Mouse (Mus musculus): ENCODE measurements around the gene Cacna1c. TPM values are rescaled to one million over a fixed set of nuclear protein-coding genes. Genes with fewer than 3 reads are reported as not detected.

Cacna1c gene
- polyA plus RNA-seq, 1 experiment from 2014 or later = 7.1 TPM

- no peak for DNase-seq
- no peaks in the 10 kb centered on the region for H3K36me3 ChIP-seq (ENCODE audit: control insufficient read depth, insufficient read depth, low read length)
- H3K4me3 ChIP-seq (replicated peaks; ENCODE audit: low read depth, low read length) = no peak overlapping the region
- H3K9ac ChIP-seq (replicated peaks; ENCODE audit: low read length) = no peak overlapping the region
- no peak overlapping the region for H3K4me2 ChIP-seq (ENCODE audit: low read length)
- no peaks in the 10 kb centered on the region for H3K9me3 ChIP-seq (ENCODE audit: control insufficient read depth, low read length)
- H3K4me1 ChIP-seq (ENCODE audit: control insufficient read depth, insufficient read depth, low read length) = no peaks in the 10 kb centered on the region
- no peaks in the 10 kb centered on the region for H3K27me3 ChIP-seq (ENCODE audit: control insufficient read depth, insufficient read depth, low read length)
- 94% methylated on average over 3 of the region's 3 CpGs for WGBS
- no peak for ATAC-seq (ENCODE audit: low FRiP score, low TSS enrichment)
- no peak overlapping the region for H3K27ac ChIP-seq (replicated peaks; ENCODE audit: low read depth, low read length)
Measured at GRCm38 (mm10) chr6:118623609-118624008, 572.6 kb downstream of the Cacna1c start.

DNA sequence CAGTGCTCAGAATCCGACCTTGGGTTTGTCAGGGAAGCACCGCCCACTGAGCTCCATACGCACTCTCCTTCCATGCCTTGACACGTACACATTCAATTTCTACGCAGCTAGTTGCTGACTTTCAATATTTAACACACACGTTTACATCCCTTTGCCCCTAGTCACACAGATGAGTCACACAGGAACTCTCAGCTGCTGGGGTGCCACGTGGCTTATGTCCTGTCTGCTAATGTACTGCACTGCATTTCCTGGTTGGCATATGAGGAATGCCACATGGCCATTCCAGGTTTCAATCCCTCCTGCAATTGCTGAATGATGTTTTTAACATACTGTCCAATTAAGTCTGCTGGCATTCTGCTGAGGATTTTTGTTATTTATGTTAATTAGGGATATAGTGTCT is 574.4 kb downstream of the Cacna1c start:
- WGBS = 85% methylated on average over 7 of the region's 7 CpGs
- DNase-seq (no peak), ATAC-seq (ENCODE audit: low FRiP score, low TSS enrichment) (no peak)
- H3K4me1 ChIP-seq (ENCODE audit: control insufficient read depth, insufficient read depth, low read length) = no peaks in the 10 kb centered on the region
- H3K27ac ChIP-seq (replicated peaks; ENCODE audit: low read depth, low read length) = no peak overlapping the region
- no peaks in the 10 kb centered on the region for H3K9me3 ChIP-seq (ENCODE audit: control insufficient read depth, low read length)
- H3K27me3 ChIP-seq (ENCODE audit: control insufficient read depth, insufficient read depth, low read length) = no peaks in the 10 kb centered on the region
- no peak overlapping the region for H3K4me2 ChIP-seq (ENCODE audit: low read length)
- no peaks in the 10 kb centered on the region for H3K36me3 ChIP-seq (ENCODE audit: control insufficient read depth, insufficient read depth, low read length)
- no peak overlapping the region for H3K4me3 ChIP-seq (replicated peaks; ENCODE audit: low read depth, low read length)
- no peak overlapping the region for H3K9ac ChIP-seq (replicated peaks; ENCODE audit: low read length)

DNA sequence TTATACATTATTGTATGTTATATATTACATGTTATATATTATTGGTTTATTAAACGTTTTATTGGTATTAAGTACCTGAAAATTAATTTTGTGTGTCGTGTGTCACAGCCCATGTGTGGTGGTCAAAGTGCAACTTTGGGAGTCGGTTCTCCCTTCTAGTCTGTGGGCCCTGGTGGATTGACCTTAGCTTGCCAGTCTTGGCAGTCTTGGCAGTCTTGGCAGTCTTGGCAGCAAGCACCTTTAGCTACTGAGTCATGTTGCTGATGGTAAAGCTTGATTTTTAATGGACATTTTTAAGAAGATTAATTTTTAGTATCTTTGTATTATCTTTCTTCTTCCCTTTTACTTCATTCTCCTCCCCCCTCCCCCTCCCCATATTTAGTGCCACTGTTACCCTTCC is 574.8 kb downstream of the Cacna1c start:
- no peak overlapping the region for H3K4me3 ChIP-seq (replicated peaks; ENCODE audit: low read depth, low read length)
- H3K4me1 ChIP-seq (ENCODE audit: control insufficient read depth, insufficient read depth, low read length) = no peaks in the 10 kb centered on the region
- no peaks in the 10 kb centered on the region for H3K9me3 ChIP-seq (ENCODE audit: control insufficient read depth, low read length)
- DNase-seq = no peak
- no peaks in the 10 kb centered on the region for H3K27me3 ChIP-seq (ENCODE audit: control insufficient read depth, insufficient read depth, low read length)
- WGBS = 94% methylated on average over 3 of the region's 3 CpGs
- no peak overlapping the region for H3K9ac ChIP-seq (replicated peaks; ENCODE audit: low read length)
- H3K36me3 ChIP-seq (ENCODE audit: control insufficient read depth, insufficient read depth, low read length) = no peaks in the 10 kb centered on the region
- no peak overlapping the region for H3K27ac ChIP-seq (replicated peaks; ENCODE audit: low read depth, low read length)
- H3K4me2 ChIP-seq (ENCODE audit: low read length) = no peak overlapping the region
- no peak for ATAC-seq (ENCODE audit: low FRiP score, low TSS enrichment)

DNA sequence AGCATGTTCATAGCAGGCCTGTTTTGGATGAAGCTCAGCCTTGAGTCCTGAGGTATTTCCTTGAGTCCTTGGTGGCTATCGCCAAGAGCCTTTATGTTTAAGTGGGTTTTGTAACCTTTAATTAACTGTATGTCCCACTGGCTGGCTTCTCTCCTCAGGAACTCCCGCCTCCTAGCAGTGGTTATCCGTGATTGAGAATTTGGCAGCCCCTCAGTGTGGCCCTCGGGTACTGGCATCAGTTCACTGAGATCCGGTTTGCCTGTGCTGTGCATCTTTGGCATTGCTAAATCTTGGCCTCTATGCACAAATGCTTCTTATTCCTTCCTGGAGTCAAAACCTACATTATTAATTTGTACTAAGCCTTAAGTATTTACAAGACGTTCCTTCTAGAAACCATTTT is 587.3 kb downstream of the Cacna1c start:
- Histone ChIP-seq H3K36me3 (ENCODE audit: control insufficient read depth, insufficient read depth, low read length) (peaks cover 19% of the 10 kb centered on the region; the same call in 1 of the 2 replicates), H3K27me3 (ENCODE audit: control insufficient read depth, insufficient read depth, low read length) (no peaks in the 10 kb centered on the region), H3K4me2 (ENCODE audit: low read length) (no peak overlapping the region), H3K9me3 (ENCODE audit: control insufficient read depth, low read length) (no peaks in the 10 kb centered on the region), H3K4me1 (ENCODE audit: control insufficient read depth, insufficient read depth, low read length) (no peaks in the 10 kb centered on the region), H3K9ac (replicated peaks; ENCODE audit: low read length) (no peak overlapping the region), H3K4me3 (replicated peaks; ENCODE audit: low read depth, low read length) (no peak overlapping the region), H3K27ac (replicated peaks; ENCODE audit: low read depth, low read length) (no peak overlapping the region)
- WGBS = 85% methylated on average over 6 of the region's 6 CpGs
- ATAC-seq (ENCODE audit: low FRiP score, low TSS enrichment) = no peak
- no peak for DNase-seq

DNA sequence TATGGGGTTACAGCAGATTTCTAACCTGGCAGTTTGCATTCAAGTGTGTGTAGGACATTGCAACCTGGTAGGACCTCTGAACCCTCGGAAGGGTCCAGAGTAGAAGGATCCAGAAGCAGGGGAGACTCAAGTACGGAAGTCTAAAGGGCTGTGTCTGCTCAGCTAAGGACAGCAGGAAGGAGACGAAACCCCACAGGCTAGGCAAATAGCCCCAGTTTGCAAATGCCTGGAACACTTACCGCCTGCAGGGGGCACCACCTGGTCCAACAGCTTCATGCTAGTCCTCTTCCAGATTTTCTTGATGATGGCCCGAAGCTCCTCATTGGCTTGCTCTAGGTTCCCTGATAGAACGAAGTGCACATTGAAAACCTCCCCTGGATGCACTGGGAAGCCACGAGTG is 590.2 kb downstream of the Cacna1c start:
- no peak overlapping the region for H3K4me3 ChIP-seq (replicated peaks; ENCODE audit: low read depth, low read length)
- 78% methylated on average over 7 of the region's 7 CpGs for WGBS
- no peaks in the 10 kb centered on the region for H3K4me1 ChIP-seq (ENCODE audit: control insufficient read depth, insufficient read depth, low read length)
- no peak overlapping the region for H3K9ac ChIP-seq (replicated peaks; ENCODE audit: low read length)
- H3K4me2 ChIP-seq (ENCODE audit: low read length) = no peak overlapping the region
- peaks cover 28% of the 10 kb centered on the region; the same call in 1 of the 2 replicates for H3K36me3 ChIP-seq (ENCODE audit: control insufficient read depth, insufficient read depth, low read length)
- ATAC-seq (ENCODE audit: low FRiP score, low TSS enrichment) (no peak), DNase-seq (no peak)
- H3K27ac ChIP-seq (replicated peaks; ENCODE audit: low read depth, low read length) = no peak overlapping the region
- no peaks in the 10 kb centered on the region for H3K27me3 ChIP-seq (ENCODE audit: control insufficient read depth, insufficient read depth, low read length)
- no peaks in the 10 kb centered on the region for H3K9me3 ChIP-seq (ENCODE audit: control insufficient read depth, low read length)

DNA sequence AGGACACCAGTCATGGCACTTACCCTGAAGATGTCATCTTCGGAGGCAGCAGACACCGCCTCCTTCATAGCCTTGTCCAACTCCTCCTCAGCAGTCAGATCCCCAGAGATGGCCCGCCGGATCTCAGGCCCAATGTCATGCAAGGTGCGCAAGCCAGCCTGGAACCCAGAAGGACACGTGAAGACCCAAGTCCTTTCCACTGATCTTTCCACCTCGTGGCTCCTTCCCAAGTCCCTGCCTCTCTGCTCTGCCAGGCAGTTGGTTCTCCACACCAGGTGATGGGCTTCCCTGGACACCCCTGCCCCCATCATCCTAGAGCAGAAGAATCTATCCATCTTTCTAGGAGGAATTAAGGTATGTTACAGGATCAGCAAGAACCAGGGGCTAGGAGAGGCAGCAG is 592.4 kb downstream of the Cacna1c start:
- DNase-seq (no peak), ATAC-seq (ENCODE audit: low FRiP score, low TSS enrichment) (no peak)
- Histone ChIP-seq H3K36me3 (ENCODE audit: control insufficient read depth, insufficient read depth, low read length) (peaks cover 27% of the 10 kb centered on the region; the same call in 1 of the 2 replicates), H3K27me3 (ENCODE audit: control insufficient read depth, insufficient read depth, low read length) (no peaks in the 10 kb centered on the region), H3K4me2 (ENCODE audit: low read length) (no peak overlapping the region), H3K4me1 (ENCODE audit: control insufficient read depth, insufficient read depth, low read length) (no peaks in the 10 kb centered on the region), H3K27ac (replicated peaks; ENCODE audit: low read depth, low read length) (no peak overlapping the region), H3K9ac (replicated peaks; ENCODE audit: low read length) (no peak overlapping the region), H3K9me3 (ENCODE audit: control insufficient read depth, low read length) (no peaks in the 10 kb centered on the region), H3K4me3 (replicated peaks; ENCODE audit: low read depth, low read length) (no peak overlapping the region)
- 93% methylated on average over 7 of the region's 7 CpGs for WGBS

DNA sequence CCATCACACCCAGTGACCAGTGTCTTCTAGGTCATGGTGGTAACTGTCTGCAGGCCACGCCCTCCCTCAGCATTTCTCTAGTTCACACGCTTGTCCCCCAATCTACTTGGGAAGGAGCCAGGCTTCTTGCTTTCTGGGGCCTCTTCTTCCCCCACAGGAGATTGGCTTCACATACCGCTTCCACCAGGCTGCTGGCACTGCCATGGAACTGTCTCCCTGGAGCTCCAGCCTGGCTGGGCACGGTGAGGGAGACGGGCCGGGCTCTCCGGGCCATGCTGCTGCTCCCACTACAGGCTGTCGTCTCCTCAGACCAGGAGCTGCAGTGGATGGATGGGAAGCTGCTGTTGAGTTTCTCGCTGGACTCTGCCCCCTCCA is 600.5 kb downstream of the Cacna1c start:
- Histone ChIP-seq H3K27ac (replicated peaks; ENCODE audit: low read depth, low read length) (no peak overlapping the region), H3K9ac (replicated peaks; ENCODE audit: low read length) (no peak overlapping the region), H3K36me3 (ENCODE audit: control insufficient read depth, insufficient read depth, low read length) (peaks cover 15% of the 10 kb centered on the region; the same call in 1 of the 2 replicates), H3K4me2 (ENCODE audit: low read length) (no peak overlapping the region), H3K9me3 (ENCODE audit: control insufficient read depth, low read length) (no peaks in the 10 kb centered on the region), H3K4me3 (replicated peaks; ENCODE audit: low read depth, low read length) (no peak overlapping the region), H3K4me1 (ENCODE audit: control insufficient read depth, insufficient read depth, low read length) (peaks cover 9% of the 10 kb centered on the region), H3K27me3 (ENCODE audit: control insufficient read depth, insufficient read depth, low read length) (peaks cover 12% of the 10 kb centered on the region; the same call in 1 of the 2 replicates)
- 60% methylated on average over 9 of the region's 9 CpGs for WGBS
- DNase-seq = peak; percentile 8
- ATAC-seq (ENCODE audit: low FRiP score, low TSS enrichment) = peak; percentile 19; the same call in 1 of the 2 replicates

- H3K36me3 ChIP-seq (ENCODE audit: control insufficient read depth, insufficient read depth, low read length) = peaks cover 15% of the 10 kb centered on the region; the same call in 1 of the 2 replicates
- ATAC-seq (ENCODE audit: low FRiP score, low TSS enrichment) = no peak
- H3K4me2 ChIP-seq (ENCODE audit: low read length) = no peak overlapping the region
- H3K9ac ChIP-seq (replicated peaks; ENCODE audit: low read length) = no peak overlapping the region
- DNase-seq = peak; percentile 18
- no peak overlapping the region for H3K4me3 ChIP-seq (replicated peaks; ENCODE audit: low read depth, low read length)
- no peaks in the 10 kb centered on the region for H3K9me3 ChIP-seq (ENCODE audit: control insufficient read depth, low read length)
- WGBS = 84% methylated on average over 10 of the region's 10 CpGs
- peaks cover 12% of the 10 kb centered on the region; the same call in 1 of the 2 replicates for H3K27me3 ChIP-seq (ENCODE audit: control insufficient read depth, insufficient read depth, low read length)
- H3K27ac ChIP-seq (replicated peaks; ENCODE audit: low read depth, low read length) = no peak overlapping the region
- H3K4me1 ChIP-seq (ENCODE audit: control insufficient read depth, insufficient read depth, low read length) = peaks cover 9% of the 10 kb centered on the region
Measured at GRCm38 (mm10) chr6:118594833-118595680, 601.2 kb downstream of the Cacna1c start.

GRCm38 (mm10) chr6:118594070-118594469 is 602.1 kb downstream of the Cacna1c start:
- ATAC-seq (ENCODE audit: low FRiP score, low TSS enrichment) (0 out of 2 replicates have a peak, but pooled peaks have one; percentile 37), DNase-seq (peak; percentile 19)
- no peak overlapping the region for H3K27ac ChIP-seq (replicated peaks; ENCODE audit: low read depth, low read length)
- WGBS = 35% methylated on average over 10 of the region's 10 CpGs
- peaks cover 15% of the 10 kb centered on the region; the same call in 1 of the 2 replicates for H3K36me3 ChIP-seq (ENCODE audit: control insufficient read depth, insufficient read depth, low read length)
- H3K9me3 ChIP-seq (ENCODE audit: control insufficient read depth, low read length) = no peaks in the 10 kb centered on the region
- 0 out of 2 replicates have a peak overlapping the region, but pooled peaks have one; percentile 47 for H3K9ac ChIP-seq (replicated peaks; ENCODE audit: low read length)
- peak overlapping the region; percentile 68 for H3K4me2 ChIP-seq (ENCODE audit: low read length)
- H3K4me3 ChIP-seq (replicated peaks; ENCODE audit: low read depth, low read length) = peak overlapping the region; percentile 34
- H3K27me3 ChIP-seq (ENCODE audit: control insufficient read depth, insufficient read depth, low read length) = peaks cover 12% of the 10 kb centered on the region; the same call in 1 of the 2 replicates
- peaks cover 9% of the 10 kb centered on the region for H3K4me1 ChIP-seq (ENCODE audit: control insufficient read depth, insufficient read depth, low read length)

Data from midbrain, embryonic 14.5 days (tissue).